Mouse (Mus musculus): Measurements from ENCODE around the gene Nhlh2.

DNA sequence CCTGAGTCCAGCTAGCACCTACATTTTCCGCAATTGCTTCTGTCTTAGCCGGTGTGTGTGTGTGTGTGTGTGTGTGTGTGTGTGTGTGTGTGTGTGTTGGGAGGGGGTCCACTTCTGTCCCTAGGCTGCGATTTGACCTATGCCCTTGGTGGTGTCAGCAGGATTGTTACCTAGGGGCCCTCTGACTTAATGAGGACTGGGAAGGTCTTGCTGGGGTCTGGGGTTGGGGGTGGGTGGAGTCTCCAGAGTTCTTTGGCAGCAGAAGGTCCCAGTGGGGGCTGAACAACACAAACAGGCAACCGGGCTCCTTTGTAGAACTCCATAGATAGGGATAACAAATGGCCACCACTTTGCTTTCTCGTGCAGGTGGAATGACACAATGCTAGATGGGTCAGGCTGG, 14.0 kb downstream of the Nhlh2 start:
- no peak for TF ChIP-seq GATA1 (IDR thresholded peaks at IDR 0.05; ENCODE audit: borderline replicate concordance, low read length)
- no peak for TF ChIP-seq CTCF (IDR thresholded peaks at IDR 0.05; ENCODE audit: low read depth, low read length)
- TF ChIP-seq POLR2AphosphoS5 (IDR thresholded peaks at IDR 0.05; ENCODE audit: insufficient replicate concordance, low read depth, low read length) = no peak
- no peak for TF ChIP-seq TAL1 (conservative IDR thresholded peaks at IDR 0.05; ENCODE audit: low read depth, low read length)

Measured in G1E (cell line).